Mouse (Mus musculus) heart, adult 18-20 months (tissue): ENCODE results near the gene Faap24. TPM values are rescaled to one million over a fixed set of nuclear protein-coding genes. Genes with fewer than 3 reads are reported as not detected.
A peak's percentile ranks its signal among the peaks of the same experiment; 100 is the strongest.

Source experiments
- DNase-seq, 2 experiments: peaks; one replicate each; pipeline ENCODE4 v3.0.0; 2021 to 2022; ENCODE audit warnings: mixed read lengths in 1 of 2
- long read RNA-seq, 2 experiments: library from polyadenylated mRNA; stranded (forward); transcript quantifications; one replicate each; pipeline ENCODE4 v2.0.0; 2021
- total RNA-seq, 2 experiments: library from RNA; stranded (reverse); gene quantifications; 2 replicates each; pipeline ENCODE4 v1.2.3; 2021

Faap24 gene
- total RNA-seq: 1 to 10 TPM; 1.4 to 1.8 TPM
- long read RNA-seq, experiment 1, partial matches to known transcripts: 0 of 3 reads
- long read RNA-seq, experiment 1, other reads (novel, unspliced or antisense): 0 of 3 reads
- long read RNA-seq, experiment 2: 0 reads

- peak; percentile 98 for DNase-seq
Measured at GRCm38 (mm10) chr7:35396542-35397168, at the start of gene Faap24, which contains the start of gene Cep89. Faap24 (minus strand) TSS chr7:35396836. Cep89 (plus strand) TSS chr7:35397035.

GRCm38 (mm10) chr7:35435266-35435665 is 38.6 kb upstream of the Faap24 start:
- no peak for DNase-seq

GRCm38 (mm10) chr7:35428146-35428545 is 31.5 kb upstream of the Faap24 start:
- no peak for DNase-seq

GRCm38 (mm10) chr7:35423071-35423470 is 26.4 kb upstream of the Faap24 start:
- DNase-seq: no peak

- DNase-seq: no peak
Measured at GRCm38 (mm10) chr7:35416654-35416948, 20.0 kb upstream of the Faap24 start.

- no peak for DNase-seq
Measured at GRCm38 (mm10) chr7:35415801-35416653, 19.4 kb upstream of the Faap24 start.

- no peak for DNase-seq
Measured at GRCm38 (mm10) chr7:35415226-35415625, 18.6 kb upstream of the Faap24 start.

- DNase-seq: no peak
Measured at GRCm38 (mm10) chr7:35401169-35401568, 4.5 kb upstream of the Faap24 start.

GRCm38 (mm10) chr7:35395734-35396456 is 741 bp downstream of the Faap24 start:
- peak in 1 of 2 experiments; percentile 29 for DNase-seq

- DNase-seq: peak; percentile 14 to 60
Measured at GRCm38 (mm10) chr7:35392935-35393334, 3.7 kb downstream of the Faap24 start.

GRCm38 (mm10) chr7:35388694-35389093 is 7.9 kb downstream of the Faap24 start:
- no peak for DNase-seq

GRCm38 (mm10) chr7:35386525-35386952 is 10.1 kb downstream of the Faap24 start:
- peak; percentile 41 to 54 for DNase-seq

- DNase-seq: no peak
Measured at GRCm38 (mm10) chr7:35382706-35383353, 13.8 kb downstream of the Faap24 start.

GRCm38 (mm10) chr7:35381861-35382260 is 14.8 kb downstream of the Faap24 start:
- DNase-seq: no peak

- DNase-seq: peak; percentile 48 to 61
Measured at GRCm38 (mm10) chr7:35380351-35380750, 16.3 kb downstream of the Faap24 start.

- peak in 1 of 2 experiments; percentile 26 for DNase-seq
Measured at GRCm38 (mm10) chr7:35379492-35380119, 17.0 kb downstream of the Faap24 start.

- DNase-seq: no peak
Measured at GRCm38 (mm10) chr7:35376623-35377022, 20.0 kb downstream of the Faap24 start.

GRCm38 (mm10) chr7:35374265-35374664 is 22.4 kb downstream of the Faap24 start:
- DNase-seq: no peak

GRCm38 (mm10) chr7:35373146-35373989 is 23.3 kb downstream of the Faap24 start:
- no peak for DNase-seq

- no peak for DNase-seq
Measured at GRCm38 (mm10) chr7:35372483-35373017, 24.1 kb downstream of the Faap24 start.
